In genomic region chr19:4990716-4991115, GRCm38 (mm10) we compare ENCODE assay signal across 11 mouse cellular contexts. TPM values are rescaled to one million over a fixed set of nuclear protein-coding genes. Genes with fewer than 3 reads are reported as not detected.
DNase-seq lines count a peak whose midpoint lies in the region; ATAC-seq and TF ChIP-seq lines count a peak whose summit lies in the region.
"Had no signal": no experiment of that assay in that cellular context is flagged by ENCODE, and none has a peak within 500 bp of the region (broad histone marks: within the 10 kb centered on the region; RNA-seq: fewer than 3 reads in every experiment).

No protein-coding gene starts in this region.

- peak; percentile 29 to 47 for DNase-seq in layer of hippocampus, adult 2 months (ENCODE audit: low spot score in 2 of 2)
- DNase-seq in layer of hippocampus, adult 8-10 months (ENCODE audit: low spot score in 2 of 2), result no peak
- DNase-seq in hindbrain, postnatal 0 days (ENCODE audit: low spot score), result peak; percentile 40
- DNase-seq in retina, embryonic 14.5 days (ENCODE audit: low spot score), result peak; percentile 36
- no peak for DNase-seq in yolk sac, embryonic 10.5 days (ENCODE audit: low spot score)
- no peak for DNase-seq in adrenal gland, postnatal 36 days

- H3K9ac ChIP-seq in hindbrain, postnatal 0 days (replicated peaks; ENCODE audit: low read length), result no peak overlapping the region; the same call in 1 of the 2 replicates

- H3K4me3 ChIP-seq in layer of hippocampus, adult 2 months, result peak overlapping the region; percentile 38
- H3K4me3 ChIP-seq in cortical plate, adult 2 months (ENCODE audit: insufficient read depth, low read length), result peak overlapping the region; percentile 13
- peak overlapping the region; percentile 23 for H3K4me3 ChIP-seq in hindbrain, postnatal 0 days (ENCODE audit: low read length)

- H3K4me2 ChIP-seq in hindbrain, postnatal 0 days (ENCODE audit: low read depth, low read length), result peak overlapping the region; percentile 68

- H3K27ac ChIP-seq in layer of hippocampus, adult 2 months, result peak overlapping the region; percentile 80
- peak overlapping the region; percentile 81 for H3K27ac ChIP-seq in cortical plate, adult 2 months (ENCODE audit: insufficient read depth, low read length)
- H3K27ac ChIP-seq in hindbrain, postnatal 0 days, result 0 out of 2 replicates have a peak overlapping the region, but pooled peaks have one; percentile 3

- ATAC-seq in hindbrain, postnatal 0 days, result no peak
- ATAC-seq in activated CD4-positive, CD25-positive, alpha-beta regulatory T cell, adult 4 months, result no peak

- no peaks in the 10 kb centered on the region for H3K9me3 ChIP-seq in hindbrain, postnatal 0 days (ENCODE audit: low read length)

- peaks cover 9% of the 10 kb centered on the region for H3K36me3 ChIP-seq in hindbrain, postnatal 0 days (ENCODE audit: insufficient read depth, low read length)

- no peak for TF ChIP-seq CTCF in layer of hippocampus, adult 2 months (conservative IDR thresholded peaks at IDR 0.05)
- TF ChIP-seq CTCF in cortical plate, adult 2 months (IDR thresholded peaks at IDR 0.05; ENCODE audit: extremely low read depth, insufficient read depth, low read length), result no peak
- TF ChIP-seq CTCF in hindbrain, postnatal 0 days (IDR thresholded peaks at IDR 0.05; ENCODE audit: low read depth), result no peak

- 2% methylated on average over 13 of the region's 22 CpGs for WGBS in hindbrain, postnatal 0 days

- no peaks in the 10 kb centered on the region for H3K27me3 ChIP-seq in hindbrain, postnatal 0 days (ENCODE audit: insufficient read depth, low read length)

- peaks cover 12% of the 10 kb centered on the region for H3K4me1 ChIP-seq in cortical plate, adult 2 months (ENCODE audit: control insufficient read depth, insufficient read depth, low read length)
- H3K4me1 ChIP-seq in hindbrain, postnatal 0 days (ENCODE audit: insufficient read depth, low read length), result peaks cover 16% of the 10 kb centered on the region

- TF ChIP-seq POLR2A in cortical plate, adult 2 months (IDR thresholded peaks at IDR 0.05; ENCODE audit: extremely low read depth, insufficient read depth, low read length), result no peak

RNA-seq across cellular contexts. Expression of gene Npas4, which starts 0.6 kb away (rescaled TPM):
- 10 to 100 TPM in 1 of 2 experiments, 1 to 10 TPM in 1; 6.4 to 11.2 TPM for total RNA-seq in layer of hippocampus, adult 2 months (2021)
- total RNA-seq in layer of hippocampus, adult 8-10 months (2022), result 10 to 100 TPM in 2 of 4 experiments, 1 to 10 TPM in 2; 4.0 to 10.8 (median 8.3) TPM
- polyA plus RNA-seq in cortical plate, adult 2 months (2012; rRNA removed), result 16.8 and 20.6 TPM in 2 replicates
- 1.9 and 3.0 TPM in 2 replicates for total RNA-seq in hindbrain, postnatal 0 days (2014; rRNA removed)
- 0.13 and 0.20 TPM in 2 replicates for polyA plus RNA-seq in hindbrain, postnatal 0 days (2015; fragmentation: Nextera tagmentation; extraction: Ambion mirVana)
- under 1 TPM; 0.20 to 0.40 TPM for total RNA-seq in adrenal gland, postnatal 36 days (2021)
- under 1 TPM; 0.32 to 0.83 TPM for polyA plus RNA-seq in activated CD4-positive, CD25-positive, alpha-beta regulatory T cell, adult 4 months (2017; shearing (Covaris generic))
- total RNA-seq: common myeloid progenitor, adult 5-6 weeks; liver, adult 2 months; MEL had no signal
- polyA plus RNA-seq: liver, adult 2 months had no signal

RNA-seq across cellular contexts. Expression of gene Mrpl11, which starts 28.8 kb away (rescaled TPM):
- total RNA-seq in layer of hippocampus, adult 2 months (2021), result 10 to 100 TPM; 58.8 to 62.8 TPM
- 10 to 100 TPM; 51.9 to 62.5 (median 56.4) TPM for total RNA-seq in layer of hippocampus, adult 8-10 months (2022)
- 70.5 and 74.8 TPM in 2 replicates for polyA plus RNA-seq in cortical plate, adult 2 months (2012; rRNA removed)
- total RNA-seq in hindbrain, postnatal 0 days (2014; rRNA removed), result 83.5 and 90.4 TPM in 2 replicates
- polyA plus RNA-seq in hindbrain, postnatal 0 days (2015; fragmentation: Nextera tagmentation; extraction: Ambion mirVana), result 138 and 139 TPM in 2 replicates
- 10 to 100 TPM; 56.7 to 59.1 TPM for total RNA-seq in adrenal gland, postnatal 36 days (2021)
- polyA plus RNA-seq in activated CD4-positive, CD25-positive, alpha-beta regulatory T cell, adult 4 months (2017; shearing (Covaris generic)), result 10 to 100 TPM; 79.9 to 91.1 TPM

RNA-seq across cellular contexts. Expression of gene Slc29a2, which starts 32.9 kb away (rescaled TPM):
- 10 to 100 TPM; 16.2 to 16.7 TPM for total RNA-seq in layer of hippocampus, adult 2 months (2021)
- total RNA-seq in layer of hippocampus, adult 8-10 months (2022), result 10 to 100 TPM; 12.3 to 19.8 (median 16.3) TPM
- polyA plus RNA-seq in cortical plate, adult 2 months (2012; rRNA removed), result 19.8 and 21.5 TPM in 2 replicates
- 13.9 and 22.5 TPM in 2 replicates for total RNA-seq in hindbrain, postnatal 0 days (2014; rRNA removed)
- polyA plus RNA-seq in hindbrain, postnatal 0 days (2015; fragmentation: Nextera tagmentation; extraction: Ambion mirVana), result 15.5 and 16.3 TPM in 2 replicates
- 1 to 10 TPM; 4.5 to 5.3 TPM for total RNA-seq in adrenal gland, postnatal 36 days (2021)
- 1 to 10 TPM in 1 of 2 experiments, under 1 TPM in 1; 0.46 to 2.1 TPM for polyA plus RNA-seq in activated CD4-positive, CD25-positive, alpha-beta regulatory T cell, adult 4 months (2017; shearing (Covaris generic))

RNA-seq across cellular contexts. Expression of gene Peli3, which starts 47.8 kb away (rescaled TPM):
- 10 to 100 TPM; 21.4 to 21.9 TPM for total RNA-seq in layer of hippocampus, adult 2 months (2021)
- total RNA-seq in layer of hippocampus, adult 8-10 months (2022), result 10 to 100 TPM; 25.5 to 31.6 (median 28.9) TPM
- 15.8 and 19.5 TPM in 2 replicates for polyA plus RNA-seq in cortical plate, adult 2 months (2012; rRNA removed)
- 11.9 and 13.4 TPM in 2 replicates for total RNA-seq in hindbrain, postnatal 0 days (2014; rRNA removed)
- polyA plus RNA-seq in hindbrain, postnatal 0 days (2015; fragmentation: Nextera tagmentation; extraction: Ambion mirVana), result 8.1 and 8.6 TPM in 2 replicates
- total RNA-seq in adrenal gland, postnatal 36 days (2021), result 1 to 10 TPM; 7.7 to 8.2 TPM
- under 1 TPM in 1 of 2 experiments, not detected in 1; 0.25 TPM for polyA plus RNA-seq in activated CD4-positive, CD25-positive, alpha-beta regulatory T cell, adult 4 months (2017; shearing (Covaris generic))

RNA-seq across cellular contexts. Expression of gene B4gat1, which starts 47.9 kb away (rescaled TPM):
- 100 to 1,000 TPM; 112 to 130 TPM for total RNA-seq in layer of hippocampus, adult 2 months (2021)
- total RNA-seq in layer of hippocampus, adult 8-10 months (2022), result 100 to 1,000 TPM; 107 to 119 (median 111) TPM
- polyA plus RNA-seq in cortical plate, adult 2 months (2012; rRNA removed), result 106 and 111 TPM in 2 replicates
- total RNA-seq in hindbrain, postnatal 0 days (2014; rRNA removed), result 166 and 178 TPM in 2 replicates
- polyA plus RNA-seq in hindbrain, postnatal 0 days (2015; fragmentation: Nextera tagmentation; extraction: Ambion mirVana), result 166 and 174 TPM in 2 replicates
- total RNA-seq in adrenal gland, postnatal 36 days (2021), result 10 to 100 TPM; 27.8 to 43.5 TPM
- polyA plus RNA-seq in activated CD4-positive, CD25-positive, alpha-beta regulatory T cell, adult 4 months (2017; shearing (Covaris generic)), result 10 to 100 TPM; 10.5 to 13.4 TPM

Comparison
In these comparisons a context has a peak if more than half of its experiments do, and no peak if none do; other contexts are left out.
1. DNase-seq: peak in layer of hippocampus, adult 2 months (2 of 2), hindbrain, postnatal 0 days (single experiment) and retina, embryonic 14.5 days (single experiment); none in layer of hippocampus, adult 8-10 months (0 of 2), yolk sac, embryonic 10.5 days (single experiment) and adrenal gland, postnatal 36 days (0 of 2).
2. H3K27ac ChIP-seq: peak in every context shown above with its lines; median percentile 81 in cortical plate, adult 2 months; 80 in layer of hippocampus, adult 2 months; 3 in hindbrain, postnatal 0 days.
3. Peak in every context shown above with its lines, with median percentiles within 50 percentile points of each other: H3K4me3 ChIP-seq.